Mouse (Mus musculus) hindbrain, embryonic 16.5 days (tissue): ENCODE measurements around the gene Obsl1. TPM values are rescaled to one million over a fixed set of nuclear protein-coding genes. Genes with fewer than 3 reads are reported as not detected.

Source experiments
- ATAC-seq: fragments of 200-750 bp; cut with Nextera tagmentation; 2 replicates; pipeline ENCODE4 v1.8.0; 2017; ENCODE audit warnings: moderate TSS enrichment, moderate library complexity
- H3K27ac ChIP-seq: fragments of 300-500 bp; sonication (generic); 2 replicates; pipeline ENCODE4 v1.5.1; 2014; ENCODE audit warnings: low read depth, mild to moderate bottlenecking, control low read depth, low read length, moderate library complexity
- H3K27me3 ChIP-seq: fragments of 300-500 bp; sonication (generic); replicated peaks from 2 replicates; pipeline ENCODE4 v1.6.1; 2014; ENCODE audit warnings: low read length; ENCODE audit not compliant: control insufficient read depth, insufficient read depth
- H3K36me3 ChIP-seq: fragments of 300-500 bp; sonication (generic); 2 replicates; pipeline ENCODE4 v1.6.1; 2014; ENCODE audit warnings: mild to moderate bottlenecking, low read length, moderate library complexity, mixed read lengths; ENCODE audit not compliant: control insufficient read depth, insufficient read depth
- H3K4me1 ChIP-seq: fragments of 300-500 bp; sonication (generic); 2 replicates; pipeline ENCODE4 v1.6.1; 2014; ENCODE audit warnings: low read depth, low read length; ENCODE audit not compliant: control insufficient read depth, insufficient read depth
- H3K4me2 ChIP-seq: fragments of 300-500 bp; sonication (generic); 2 replicates; pipeline ENCODE4 v1.6.1; 2014; ENCODE audit warnings: mild to moderate bottlenecking, low read length, control low read depth, moderate library complexity
- H3K4me3 ChIP-seq: fragments of 300-500 bp; sonication (generic); 2 replicates; pipeline ENCODE4 v1.5.1; 2014; ENCODE audit warnings: mild to moderate bottlenecking, low read length, control low read depth, moderate library complexity
- H3K9ac ChIP-seq: fragments of 300-500 bp; sonication (generic); 2 replicates; pipeline ENCODE4 v1.6.1; 2014; ENCODE audit warnings: low read depth, mild to moderate bottlenecking, control low read depth, low read length, moderate library complexity
- H3K9me3 ChIP-seq: fragments of 300-500 bp; sonication (generic); 2 replicates; pipeline ENCODE4 v1.6.1; 2014; ENCODE audit warnings: mild to moderate bottlenecking, low read length, moderate library complexity; ENCODE audit not compliant: control insufficient read depth
- WGBS: fragments of 180-500 bp; shearing (Covaris S2); extraction: QIAGEN DNeasy Blood & Tissue Kit; methylation state at CpG from one replicate; pipeline ENCODE4 v1.1.7; 2014; 5-methylcytosine and 5-hydroxymethylcytosine counted together
- polyA plus RNA-seq: library from polyadenylated mRNA; unstranded; fragments of >200 nt; fragmentation: Nextera tagmentation; extraction: Ambion mirVana; gene quantifications from 2 replicates; pipeline ENCODE4 v1.2.1, GENCODE M21; 2015

Gene Obsl1
- polyA plus RNA-seq, 1 experiment from 2014 or later: 25.4 TPM

- no peaks in the 10 kb centered on the region for H3K9me3 ChIP-seq
- peak overlapping the region; percentile 87 for H3K4me2 ChIP-seq
- H3K4me3 ChIP-seq: peak overlapping the region; percentile 88
- peak overlapping the region; percentile 83 for H3K9ac ChIP-seq
- peaks cover 23% of the 10 kb centered on the region for H3K4me1 ChIP-seq
- H3K36me3 ChIP-seq: peaks cover 23% of the 10 kb centered on the region
- no peak for ATAC-seq
- WGBS: 1% methylated on average over 19 of the region's 24 CpGs
- H3K27ac ChIP-seq: peak overlapping the region; percentile 75
- H3K27me3 ChIP-seq: no peaks in the 10 kb centered on the region; the same call in 1 of the 2 replicates
Observed at GRCm38 (mm10) chr1:75479635-75479989, 26.6 kb downstream of the Obsl1 start.

GRCm38 (mm10) chr1:75478916-75479634 lies 27.2 kb downstream of the Obsl1 start, which contains the start of the genes Chpf and Tmem198:
Chpf (minus strand) TSS chr1:75479307.
Tmem198 (plus strand) TSS chr1:75479532.
- H3K4me1 ChIP-seq: peaks cover 25% of the 10 kb centered on the region

GRCm38 (mm10) chr1:75478497-75478896 lies 27.8 kb downstream of the Obsl1 start:
- Histone ChIP-seq H3K36me3 (peaks cover 28% of the 10 kb centered on the region), H3K9me3 (no peaks in the 10 kb centered on the region), H3K4me1 (peaks cover 25% of the 10 kb centered on the region), H3K27me3 (no peaks in the 10 kb centered on the region; the same call in 1 of the 2 replicates), H3K9ac (peak overlapping the region; percentile 83), H3K4me2 (peak overlapping the region; percentile 87), H3K27ac (peak overlapping the region; percentile 89), H3K4me3 (peak overlapping the region; percentile 88)
- no peak for ATAC-seq
- WGBS: under 1% methylated on average over 9 of the region's 25 CpGs

More at GRCm38 (mm10) chr1:75478916-75479634, 27.2 kb downstream of the Obsl1 start, which contains the start of the genes Chpf and Tmem198:
- peak within 1 kb of the TSS; percentile 89 for H3K27ac ChIP-seq
- H3K9ac ChIP-seq: peak within 1 kb of the TSS; percentile 83
- no peaks in the 10 kb centered on the region; the same call in 1 of the 2 replicates for H3K27me3 ChIP-seq
- H3K4me2 ChIP-seq: peak within 1 kb of the TSS; percentile 87
- H3K9me3 ChIP-seq: no peaks in the 10 kb centered on the region
- ATAC-seq: peak; percentile 91
- H3K36me3 ChIP-seq: peaks cover 24% of the 10 kb centered on the region
- H3K4me3 ChIP-seq: peak within 1 kb of the TSS; percentile 88
- under 1% methylated on average over 62 of the region's 76 CpGs for WGBS

GRCm38 (mm10) chr1:75477966-75478290 lies 28.3 kb downstream of the Obsl1 start:
- peak overlapping the region; percentile 88 for H3K4me3 ChIP-seq

GRCm38 (mm10) chr1:75477264-75477965 lies 28.8 kb downstream of the Obsl1 start:
- WGBS: 9% methylated on average over 35 of the region's 35 CpGs
- Histone ChIP-seq H3K27me3 (no peaks in the 10 kb centered on the region; the same call in 1 of the 2 replicates), H3K4me1 (peaks cover 25% of the 10 kb centered on the region), H3K4me3 (peak overlapping the region; percentile 88), H3K4me2 (peak overlapping the region; percentile 87), H3K9me3 (no peaks in the 10 kb centered on the region), H3K9ac (peak overlapping the region; percentile 50), H3K36me3 (peaks cover 26% of the 10 kb centered on the region), H3K27ac (no peak overlapping the region)
- peak; percentile 1; the same call in 1 of the 2 replicates for ATAC-seq

More at GRCm38 (mm10) chr1:75477966-75478290, 28.3 kb downstream of the Obsl1 start:
- Histone ChIP-seq H3K27ac (no peak overlapping the region), H3K27me3 (no peaks in the 10 kb centered on the region; the same call in 1 of the 2 replicates), H3K9ac (peak overlapping the region; percentile 50), H3K36me3 (peaks cover 28% of the 10 kb centered on the region), H3K4me2 (peak overlapping the region; percentile 87), H3K9me3 (no peaks in the 10 kb centered on the region), H3K4me1 (peaks cover 25% of the 10 kb centered on the region)
- no peak for ATAC-seq
- 52% methylated on average over 3 of the region's 3 CpGs for WGBS

- no peak overlapping the region for H3K9ac ChIP-seq
- no peak overlapping the region for H3K27ac ChIP-seq
- no peaks in the 10 kb centered on the region for H3K27me3 ChIP-seq
- 97% methylated on average over 11 of the region's 11 CpGs for WGBS
- H3K9me3 ChIP-seq: no peaks in the 10 kb centered on the region
- H3K4me3 ChIP-seq: no peak overlapping the region
- H3K36me3 ChIP-seq: peaks cover 28% of the 10 kb centered on the region
- H3K4me2 ChIP-seq: no peak overlapping the region
- no peak for ATAC-seq
- peaks cover 25% of the 10 kb centered on the region for H3K4me1 ChIP-seq
Observed at GRCm38 (mm10) chr1:75476441-75476840, 29.8 kb downstream of the Obsl1 start.

GRCm38 (mm10) chr1:75469287-75469825 lies 36.9 kb downstream of the Obsl1 start:
- H3K4me2 ChIP-seq: no peak overlapping the region
- H3K9ac ChIP-seq: no peak overlapping the region
- H3K27ac ChIP-seq: no peak overlapping the region
- no peak for ATAC-seq
- 71% methylated on average over 17 of the region's 17 CpGs for WGBS
- H3K4me3 ChIP-seq: no peak overlapping the region
- peaks cover 3% of the 10 kb centered on the region for H3K4me1 ChIP-seq
- H3K36me3 ChIP-seq: peaks cover 9% of the 10 kb centered on the region
- no peaks in the 10 kb centered on the region; the same call in 1 of the 2 replicates for H3K27me3 ChIP-seq
- H3K9me3 ChIP-seq: no peaks in the 10 kb centered on the region

GRCm38 (mm10) chr1:75467215-75467927 lies 38.9 kb downstream of the Obsl1 start:
- 6% methylated on average over 14 of the region's 14 CpGs for WGBS
- Histone ChIP-seq H3K36me3 (0 out of 2 replicates have a peak, but pooled peaks cover 2% of the 10 kb centered on the region), H3K9me3 (no peaks in the 10 kb centered on the region), H3K9ac (0 out of 2 replicates have a peak overlapping the region, but pooled peaks have one; percentile 32), H3K4me2 (peak overlapping the region; percentile 39), H3K27ac (no peak overlapping the region), H3K27me3 (no peaks in the 10 kb centered on the region; the same call in 1 of the 2 replicates), H3K4me1 (peaks cover 3% of the 10 kb centered on the region), H3K4me3 (no peak overlapping the region)
- peak; percentile 82 for ATAC-seq
